Mouse (Mus musculus): Measurements from ENCODE around the gene Hsf2.

The Hsf2 gene
- long read RNA-seq, experiment 1, partial matches to known transcripts, result 0 of 3 reads
- long read RNA-seq, experiment 1, other reads (novel, unspliced or antisense), result 3 of 3 reads
- long read RNA-seq, experiment 2, partial matches to known transcripts, result 0 of 1 reads
- long read RNA-seq, experiment 2, other reads (novel, unspliced or antisense), result 1 of 1 reads

DNA sequence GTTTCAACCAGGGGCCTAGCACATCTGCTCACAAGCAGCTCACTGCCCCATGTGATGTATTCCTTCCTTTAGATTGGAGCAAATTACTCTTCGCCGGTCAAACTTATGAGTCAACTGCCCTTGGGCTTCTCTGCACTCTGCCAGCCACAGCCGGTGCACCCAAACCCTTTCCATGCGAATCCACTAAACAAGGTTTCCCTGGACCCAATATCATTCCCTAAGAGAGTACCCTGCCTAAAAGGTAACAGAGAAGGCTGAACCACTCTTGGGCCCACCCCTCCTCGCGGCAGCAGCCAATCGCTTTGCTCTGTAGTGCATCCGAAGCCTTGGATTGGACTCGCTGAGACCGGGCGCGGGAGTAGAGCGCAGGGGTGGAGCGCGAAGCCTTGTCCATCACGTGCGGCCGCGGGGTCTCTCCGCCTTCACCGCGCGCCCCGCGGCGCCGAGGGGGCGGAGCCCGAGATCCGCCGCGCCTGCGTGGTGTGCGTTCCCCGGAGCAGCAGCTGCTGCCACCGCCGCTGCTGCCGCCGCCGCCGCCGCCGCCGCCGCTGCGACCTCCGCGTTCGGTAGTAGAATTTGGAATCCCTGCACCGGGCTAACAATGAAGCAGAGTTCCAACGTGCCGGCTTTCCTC is at the start of gene Hsf2:
Gene Hsf2 (plus strand): TSS at position 478 of the 634 bp plus-strand sequence.
- intact Hi-C loops (cut with DNase I), result loop anchor here (5.0 kb wide), 1 partner anchor 46 kb away; the partner anchor contains the start of gene Serinc1

DNA sequence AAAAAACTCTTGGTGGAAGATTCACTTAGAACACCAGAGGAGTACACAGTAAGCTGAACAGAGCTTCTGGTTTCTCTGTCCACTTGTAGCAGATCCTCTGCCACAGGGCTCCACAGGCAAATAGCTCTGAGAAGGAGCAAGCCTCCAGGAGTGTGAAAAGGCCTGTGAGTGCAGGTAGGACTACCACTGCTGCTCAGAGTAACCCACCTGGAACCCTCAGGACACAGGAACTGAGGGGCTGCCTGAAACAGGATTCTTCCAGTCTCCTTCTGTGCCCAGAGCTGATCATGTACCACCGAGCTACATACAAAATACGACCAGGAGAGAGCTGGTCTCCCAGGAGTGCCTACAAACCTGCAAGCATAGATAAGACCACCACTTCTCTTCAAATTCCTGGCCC is 48.3 kb upstream of the Hsf2 start:
- intact Hi-C loops (cut with DNase I), result no loop called here

DNA sequence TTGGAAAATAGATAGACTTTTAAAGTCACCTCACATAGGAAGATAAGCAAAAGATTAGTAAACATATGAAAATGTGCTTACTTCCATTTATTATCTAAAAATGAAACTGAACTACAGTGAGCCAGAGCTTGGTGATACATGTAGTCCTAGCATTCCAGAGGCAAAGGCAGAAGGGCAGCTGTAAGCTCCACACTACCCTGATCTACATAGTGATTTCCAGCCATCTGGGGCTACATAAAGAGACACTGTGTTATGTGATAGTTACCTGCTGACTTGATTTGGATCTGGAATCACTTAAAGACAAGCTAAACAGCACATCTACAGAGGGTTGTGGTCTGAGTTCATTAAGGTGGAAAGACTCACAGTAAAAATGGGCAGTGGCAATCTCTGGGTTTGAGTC is 45.1 kb upstream of the Hsf2 start:
- intact Hi-C loops (cut with DNase I), result no loop called here

DNA sequence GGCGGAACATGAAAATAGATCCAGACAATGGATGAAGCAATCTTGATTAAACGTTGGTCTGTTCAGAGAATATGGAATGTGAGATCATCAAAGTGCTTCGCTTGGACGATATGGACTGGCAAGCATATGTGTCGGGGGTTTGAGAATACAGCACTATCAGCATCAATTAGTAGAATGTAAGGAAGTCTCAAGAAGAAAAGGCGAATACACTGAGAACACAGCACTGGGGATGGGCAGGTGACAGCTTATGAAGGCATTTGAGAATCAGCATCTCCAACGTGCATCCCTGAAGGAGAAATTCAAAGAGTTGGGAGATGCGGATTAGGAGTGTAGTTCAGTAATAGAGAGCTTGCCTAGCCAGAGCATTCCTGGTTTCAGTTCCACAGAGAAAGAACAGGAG is 41.8 kb upstream of the Hsf2 start:
- intact Hi-C loops (cut with DNase I), result no loop called here

DNA sequence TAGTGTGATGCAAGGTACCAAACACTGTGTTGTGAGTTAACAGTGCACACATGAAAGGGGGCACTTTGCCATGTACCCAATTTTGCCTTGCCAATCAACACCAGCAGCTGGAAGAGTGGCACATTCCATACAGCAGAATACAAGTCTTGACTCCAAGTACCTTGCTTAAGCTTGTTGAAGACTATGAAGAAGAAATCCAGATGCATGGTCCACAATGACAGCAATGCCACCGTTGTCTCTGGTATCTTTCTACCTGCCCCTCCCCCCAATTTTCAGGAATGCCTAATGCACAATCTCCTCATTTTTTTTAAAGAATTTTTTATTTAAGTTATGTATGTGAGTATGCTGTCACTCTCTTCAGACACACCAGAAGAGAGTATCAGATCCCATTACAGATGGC is 40.5 kb upstream of the Hsf2 start:
- intact Hi-C loops (cut with DNase I), result loop anchor here (5.0 kb wide), 1 partner anchor 787 kb away; the partner anchor contains the start of gene Duxf3

DNA sequence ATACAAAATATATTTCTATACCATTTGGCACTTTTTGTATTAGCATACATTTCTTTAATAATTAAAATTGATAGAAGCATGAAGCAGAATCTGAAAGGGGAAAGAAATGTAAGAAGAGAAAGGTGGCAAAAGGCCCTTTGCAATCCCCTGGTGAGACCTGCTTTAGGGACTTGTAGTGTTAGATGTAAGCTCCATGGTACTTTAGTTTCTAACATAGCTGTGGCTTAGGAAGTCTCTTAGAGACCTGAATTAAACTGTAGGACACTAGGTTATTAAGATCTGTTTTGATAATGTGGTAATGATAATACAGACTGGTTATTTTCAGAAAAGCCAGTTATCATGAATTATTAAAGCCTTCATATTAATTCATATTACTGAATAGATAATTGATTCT is 38.5 kb upstream of the Hsf2 start:
- intact Hi-C loops (cut with DNase I), result loop anchor here (2.0 to 5.0 kb wide), 2 partner anchors 785 to 1075 kb away; partner anchors contain the start of gene Duxf3

DNA sequence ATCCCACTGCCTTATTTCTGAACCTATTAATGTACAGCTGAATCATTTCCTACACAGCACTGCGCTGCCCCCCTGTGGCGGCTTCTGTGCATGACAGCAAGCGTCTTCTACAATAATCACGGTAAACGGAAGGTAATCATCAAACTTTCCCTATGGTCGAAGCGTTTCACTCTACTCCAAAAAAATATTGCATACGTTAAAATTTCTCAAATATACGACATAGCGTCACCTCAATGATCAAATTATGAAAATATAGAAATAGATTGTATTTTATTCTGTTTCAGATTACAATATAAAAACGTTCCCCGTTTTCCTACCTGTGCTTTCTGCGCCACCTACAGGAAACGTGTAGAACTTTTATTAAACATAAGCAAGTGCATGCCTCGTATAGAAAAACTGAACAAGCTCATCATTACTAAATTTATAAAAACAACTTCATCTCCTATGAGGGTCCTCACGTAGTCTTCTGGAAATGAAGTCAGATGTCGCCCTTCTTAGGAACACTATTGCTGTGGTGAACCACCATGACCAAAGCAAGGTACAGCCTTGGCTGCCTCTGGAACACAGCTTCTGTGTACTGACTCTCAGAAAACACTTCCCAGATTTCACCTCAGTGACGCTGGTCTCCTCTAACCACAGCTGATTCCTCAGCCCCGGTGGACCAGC is 38.0 kb upstream of the Hsf2 start:
- intact Hi-C loops (cut with DNase I), result loop anchor here (2.0 to 5.0 kb wide), 2 partner anchors 784 to 1075 kb away; partner anchors contain the start of gene Duxf3

DNA sequence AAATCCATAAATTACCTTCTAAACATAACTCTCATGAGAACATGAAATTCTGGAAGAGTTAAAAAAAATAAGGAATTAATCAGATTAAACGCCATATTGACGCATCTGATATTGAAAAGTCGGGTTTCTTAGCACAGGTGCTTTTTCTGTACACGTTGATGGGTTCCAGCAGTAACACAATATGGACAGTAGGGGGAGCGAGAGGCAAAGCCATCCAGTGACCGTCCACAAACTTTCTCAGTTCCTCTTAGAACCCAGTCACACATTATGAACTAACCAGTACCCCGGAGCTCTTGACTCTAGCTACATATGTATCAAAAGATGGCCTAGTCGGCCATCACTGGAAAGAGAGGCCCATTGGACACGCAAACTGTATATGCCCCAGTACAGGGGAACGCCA is 22.9 kb upstream of the Hsf2 start:
- intact Hi-C loops (cut with DNase I), result loop anchor here (5.0 to 10.0 kb wide), 2 partner anchors 102 to 279 kb away; no protein-coding TSS in a partner anchor

DNA sequence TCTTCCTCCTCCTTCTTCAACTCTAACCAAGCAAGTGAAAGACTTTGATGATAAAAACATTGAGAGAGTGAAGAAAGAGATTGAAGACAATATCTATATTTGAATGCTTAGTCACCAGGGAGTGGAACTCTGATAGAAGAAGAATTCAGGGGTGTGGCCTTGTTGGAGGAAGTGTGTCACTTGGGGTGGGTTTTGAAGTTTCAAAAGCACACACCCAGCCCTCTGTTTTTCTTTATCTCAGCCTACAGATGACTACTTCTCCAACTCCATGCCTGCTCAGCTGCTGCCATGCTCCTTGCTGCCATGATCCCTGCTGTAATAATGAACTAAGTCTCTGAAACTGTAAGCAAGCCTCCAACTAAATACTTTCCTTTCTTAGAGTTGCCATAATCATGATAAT is 20.4 kb upstream of the Hsf2 start:
- intact Hi-C loops (cut with DNase I), result loop anchor here (10.0 kb wide), 1 partner anchor 99 kb away; no protein-coding TSS in a partner anchor

DNA sequence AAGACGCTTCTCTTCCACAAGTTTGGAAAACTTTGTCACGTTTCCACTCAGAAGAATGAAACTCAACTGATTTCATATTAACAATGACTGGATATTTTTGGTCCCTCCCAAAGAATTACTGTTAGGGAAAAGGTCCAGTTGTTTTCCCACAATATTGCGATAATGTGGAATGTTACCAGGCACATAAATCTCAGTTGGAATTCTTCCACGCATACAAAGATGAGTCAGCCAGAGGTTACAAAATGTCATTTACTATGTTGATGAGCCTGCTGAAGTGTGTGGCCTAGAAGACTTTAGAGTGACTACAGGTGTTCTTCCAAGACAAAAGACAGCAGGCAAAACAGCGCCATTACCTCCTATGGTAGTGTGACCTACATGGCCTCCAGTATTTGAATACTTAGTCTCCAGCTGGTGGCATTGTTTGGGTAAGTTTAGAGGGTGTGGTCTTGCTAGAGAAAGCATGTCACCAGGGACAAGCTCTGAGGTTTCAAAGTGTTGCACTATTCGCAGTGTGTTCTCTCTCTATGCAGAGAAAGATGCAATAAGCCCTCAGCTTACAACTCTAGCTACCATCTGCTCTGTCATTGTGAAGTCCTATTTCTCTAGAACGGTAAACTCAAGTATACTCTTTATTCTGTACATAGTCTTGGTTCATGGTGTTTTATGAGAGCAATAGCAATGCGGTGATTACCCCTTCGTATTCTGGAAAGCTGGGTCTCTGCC is 8.9 kb upstream of the Hsf2 start:
- intact Hi-C loops (cut with DNase I), result no loop called here

DNA sequence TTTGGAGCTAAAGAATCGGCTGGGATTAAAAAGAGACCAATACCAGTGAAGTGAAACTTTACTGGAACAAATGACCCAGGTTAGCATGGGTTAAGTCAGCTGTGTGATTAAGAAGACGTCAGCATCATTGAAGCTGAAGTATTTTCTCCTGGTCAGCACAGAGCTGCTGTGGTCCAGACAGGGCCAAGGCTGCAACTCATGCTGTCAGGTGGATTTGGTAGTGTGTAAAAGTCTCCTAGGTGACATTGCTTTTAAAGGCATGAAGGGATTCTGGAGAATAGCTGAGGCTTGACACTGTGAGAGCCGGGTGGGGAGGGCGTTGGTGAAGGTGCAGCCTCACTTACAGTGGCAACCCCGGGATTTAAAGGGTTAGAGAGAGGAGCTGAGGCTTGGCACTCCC is 4.5 kb upstream of the Hsf2 start:
- intact Hi-C loops (cut with DNase I), result no loop called here

DNA sequence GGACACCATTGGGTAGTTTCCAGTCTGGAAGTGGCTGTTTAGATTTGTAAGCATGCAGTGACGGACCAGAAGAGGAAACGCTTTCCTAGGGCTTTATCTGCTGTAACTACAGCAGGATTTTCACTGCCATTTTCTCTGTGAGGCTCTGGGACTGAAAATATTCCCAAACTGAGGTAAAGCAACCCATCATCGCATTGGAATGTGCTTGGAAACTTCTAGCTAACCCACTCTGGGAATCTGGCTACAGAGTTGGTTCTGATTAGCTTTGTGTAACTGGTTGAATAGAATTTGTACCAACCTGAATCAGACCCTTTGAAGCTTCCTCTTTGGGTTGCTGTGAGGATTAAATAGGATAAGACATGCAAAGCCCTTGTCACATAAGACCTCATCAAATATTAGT is 1.4 kb upstream of the Hsf2 start:
- intact Hi-C loops (cut with DNase I), result loop anchor here (5.0 kb wide), 1 partner anchor 48 kb away; the partner anchor contains the start of gene Serinc1

DNA sequence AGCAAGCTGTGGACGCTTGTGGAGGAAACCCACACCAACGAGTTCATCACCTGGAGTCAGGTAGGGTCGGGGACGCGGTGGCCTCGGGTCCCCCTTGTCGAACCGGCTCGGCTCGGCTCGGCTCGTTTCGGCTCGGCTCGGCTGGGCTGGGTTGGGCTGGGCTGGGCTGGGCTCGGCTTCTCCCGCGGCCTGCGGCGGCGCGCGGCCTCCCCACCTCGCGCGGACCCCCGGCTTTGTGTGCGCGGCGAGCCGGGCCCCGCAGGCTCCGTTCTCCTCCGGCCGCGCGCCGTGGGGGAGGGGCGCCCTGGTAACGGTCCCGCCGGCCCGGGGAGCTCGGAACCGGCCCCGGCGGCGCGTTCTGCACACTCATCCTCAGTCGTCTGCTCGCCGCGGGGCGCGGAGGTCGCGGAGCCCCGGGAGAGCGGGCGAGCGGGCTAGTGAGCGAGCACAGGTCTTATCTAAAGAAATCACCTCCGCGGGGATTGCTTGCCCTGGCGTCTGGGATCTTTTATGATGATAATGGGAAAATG is 422 bp downstream of the Hsf2 start:
- intact Hi-C loops (cut with DNase I), result loop anchor here (5.0 kb wide), 1 partner anchor 46 kb away; the partner anchor contains the start of gene Serinc1

DNA sequence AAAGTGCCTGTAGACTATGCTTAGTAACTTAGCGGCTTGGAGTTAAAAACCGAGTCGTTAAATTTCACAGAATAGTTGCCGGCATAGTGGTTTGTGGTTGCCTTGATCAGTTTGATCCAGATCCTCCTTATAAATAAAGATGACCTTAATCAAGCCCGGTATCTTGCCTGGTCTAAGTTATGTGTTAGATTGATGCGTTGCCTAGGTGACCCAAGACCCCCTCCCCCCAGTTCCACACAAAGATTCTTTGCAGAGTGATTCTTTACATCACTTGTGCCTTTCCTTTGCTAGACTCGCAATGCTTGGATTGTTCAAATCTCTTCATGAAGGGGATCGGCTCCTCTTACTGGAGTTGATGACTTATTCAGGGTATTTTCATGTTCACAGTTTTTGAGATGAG is 1.0 kb downstream of the Hsf2 start:
- intact Hi-C loops (cut with DNase I), result loop anchor here (5.0 kb wide), 1 partner anchor 45 kb away; the partner anchor contains the start of gene Serinc1

DNA sequence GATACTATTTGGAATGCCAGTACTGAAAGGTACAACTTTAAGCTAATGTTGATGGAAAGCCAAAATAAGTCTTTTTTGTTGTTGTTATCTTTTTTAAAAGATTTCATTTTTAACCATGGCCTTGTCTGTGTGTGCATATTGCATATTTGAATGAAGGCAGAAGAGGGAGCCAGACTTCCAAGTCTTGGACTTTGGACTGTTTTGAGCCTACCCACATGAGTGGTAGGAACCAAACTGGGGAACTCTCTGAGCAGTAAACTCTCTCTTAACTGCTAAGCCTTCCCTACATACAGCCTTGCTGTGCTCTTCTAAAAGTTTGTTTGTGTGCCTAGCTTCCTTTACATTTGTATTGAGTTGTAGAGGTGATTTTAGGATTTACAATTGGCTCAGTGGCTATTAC is 2.4 kb downstream of the Hsf2 start:
- intact Hi-C loops (cut with DNase I), result loop anchor here (5.0 kb wide), 1 partner anchor 44 kb away; the partner anchor contains the start of gene Serinc1

DNA sequence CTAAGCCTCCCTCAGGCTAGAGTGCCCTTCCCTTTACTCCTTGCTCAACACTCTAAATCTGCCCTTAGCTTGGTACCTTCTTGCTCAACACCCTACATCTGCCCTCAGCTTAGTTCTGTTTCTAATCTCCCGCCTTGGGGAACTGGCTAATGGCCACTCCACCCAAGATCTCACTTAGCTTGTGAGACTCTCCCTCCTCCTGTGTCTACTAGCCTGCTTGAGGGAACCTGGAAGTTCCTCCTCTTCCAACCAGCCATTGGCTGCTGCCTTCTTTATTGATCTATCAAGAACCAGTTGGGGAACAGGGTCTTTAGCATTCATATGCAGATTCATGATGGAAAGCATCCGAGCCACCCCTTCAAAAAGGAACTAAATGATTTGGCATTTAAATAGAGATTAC is 5.9 kb downstream of the Hsf2 start:
- intact Hi-C loops (cut with DNase I), result no loop called here

DNA sequence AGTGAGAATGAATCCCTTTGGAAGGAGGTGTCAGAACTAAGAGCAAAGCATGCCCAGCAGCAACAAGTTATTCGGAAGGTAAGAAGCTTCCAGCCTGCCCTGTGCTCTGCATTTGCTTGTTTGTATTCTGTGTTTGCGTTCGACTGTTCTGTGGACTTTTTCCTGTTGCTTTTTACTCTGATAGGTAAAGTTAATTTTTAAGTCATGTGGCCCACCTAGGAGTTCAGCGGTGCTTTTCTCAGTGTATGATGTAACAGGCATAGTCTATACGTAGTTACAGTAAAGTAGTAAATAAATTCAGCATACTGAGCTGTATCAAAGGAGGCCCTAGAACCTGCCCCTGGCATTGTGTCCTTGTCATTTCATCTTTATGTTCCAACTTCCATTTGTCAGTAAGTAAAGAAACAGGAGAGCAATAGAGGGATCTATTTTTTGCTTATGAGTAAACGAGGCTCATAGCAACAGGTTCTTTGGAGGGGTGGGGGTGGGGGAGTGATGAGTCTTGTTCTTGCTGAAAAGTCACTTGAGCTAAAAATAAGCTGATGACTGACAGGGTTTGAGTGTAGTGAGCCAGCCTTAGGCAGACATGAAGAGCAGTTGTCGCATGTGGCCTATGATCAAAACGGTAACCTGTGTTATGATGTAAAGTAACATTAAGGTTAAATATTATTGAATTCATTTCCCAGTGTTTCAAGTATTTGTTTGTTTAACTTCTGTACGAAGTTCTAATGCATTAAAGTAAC is 13.4 kb downstream of the Hsf2 start:
- intact Hi-C loops (cut with DNase I), result no loop called here

DNA sequence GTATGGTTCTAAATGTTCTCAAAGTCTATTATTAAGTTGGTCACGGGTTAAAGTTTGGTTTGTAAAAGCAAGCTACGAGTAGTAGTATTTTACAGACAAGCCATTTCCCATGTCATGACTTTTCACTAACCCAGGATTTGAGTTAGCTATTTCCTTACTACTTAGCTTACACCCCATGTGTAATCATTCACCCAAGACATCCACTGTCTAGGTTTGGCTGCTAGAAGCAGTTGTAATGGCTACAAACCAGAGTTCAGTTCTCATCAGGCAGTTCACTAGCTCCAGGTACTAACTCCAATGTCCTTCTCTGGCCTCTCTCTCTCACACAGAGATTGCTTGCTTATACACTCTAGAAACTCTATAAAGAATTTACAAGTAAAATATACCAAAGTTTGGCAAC is 28.4 kb downstream of the Hsf2 start:
- intact Hi-C loops (cut with DNase I), result no loop called here

DNA sequence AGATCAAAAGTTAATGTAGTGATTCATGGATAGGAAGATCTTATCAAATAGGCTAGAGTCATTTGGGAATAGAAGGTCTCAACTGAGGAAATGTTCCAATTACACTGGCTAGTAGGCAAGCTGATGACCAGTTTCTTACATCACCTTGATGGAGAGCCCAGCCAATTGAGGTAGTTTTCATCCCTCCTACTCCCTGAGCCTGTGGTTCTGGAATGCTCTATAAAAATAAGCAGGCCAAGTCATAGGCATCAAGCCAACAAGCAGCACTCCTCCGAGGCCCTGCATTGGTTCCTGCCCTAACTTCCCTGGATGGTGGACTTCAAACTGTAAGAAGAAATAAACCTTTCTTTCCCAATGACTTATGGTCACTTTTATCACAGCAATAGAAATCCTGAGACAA is 29.1 kb downstream of the Hsf2 start:
- intact Hi-C loops (cut with DNase I), result no loop called here

DNA sequence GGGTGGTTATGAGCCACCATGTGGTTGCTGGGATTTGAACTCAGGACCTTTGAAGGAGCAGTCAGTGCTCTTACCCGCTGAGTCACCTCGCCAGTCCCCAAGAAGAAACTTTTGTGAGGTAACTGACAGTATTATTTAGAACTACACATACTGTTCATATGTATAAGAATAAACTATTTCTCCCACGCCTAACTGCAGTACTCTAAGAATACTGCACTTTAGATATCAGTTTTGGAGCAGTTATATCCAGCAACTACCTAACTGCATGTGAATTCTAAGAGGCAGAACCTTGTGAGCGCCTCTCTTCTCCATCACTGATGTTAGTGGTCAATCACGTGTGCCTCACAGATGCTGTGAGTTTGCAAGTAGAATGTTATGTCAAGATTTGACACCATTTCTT is 40.3 kb downstream of the Hsf2 start:
- intact Hi-C loops (cut with DNase I), result loop anchor here (10.0 kb wide), 1 partner anchor 748 kb away; no protein-coding TSS in a partner anchor
